Mouse (Mus musculus) lung, postnatal 0 days (tissue): ENCODE data around the gene Cpeb2.

Source experiments
- CTCF ChIP-seq: IDR thresholded peaks from 2 replicates; pipeline ENCODE4 v1.5.1; 2016; ENCODE audit warnings: antibody characterized with exemption, mild to moderate bottlenecking
- EP300 ChIP-seq: IDR thresholded peaks from 2 replicates; pipeline ENCODE4 v1.6.1; 2016; ENCODE audit warnings: antibody characterized with exemption, mild to moderate bottlenecking, control low read depth

- no peak for TF ChIP-seq EP300
- no peak for TF ChIP-seq CTCF
Observed at GRCm38 (mm10) chr5:43240729-43241128, 7.8 kb downstream of the Cpeb2 start.
